Mouse (Mus musculus) testis, adult 2 months (tissue): Measurements from ENCODE around the gene Rprm.

ENCODE experiments used
- CTCF ChIP-seq: fragments of 200-500 bp; IDR thresholded peaks from 2 replicates; pipeline ENCODE4 v1.5.1; 2012; ENCODE audit warnings: low read depth, mild to moderate bottlenecking, inconsistent platforms, low read length, moderate library complexity; ENCODE audit not compliant: control insufficient read depth, insufficient read depth, insufficient replicate concordance
- POLR2A ChIP-seq: fragments of 200-500 bp; IDR thresholded peaks from 2 replicates; pipeline ENCODE4 v1.6.1; 2012; ENCODE audit warnings: low read depth, mild to moderate bottlenecking, inconsistent platforms, low read length, moderate library complexity; ENCODE audit not compliant: control insufficient read depth

DNA sequence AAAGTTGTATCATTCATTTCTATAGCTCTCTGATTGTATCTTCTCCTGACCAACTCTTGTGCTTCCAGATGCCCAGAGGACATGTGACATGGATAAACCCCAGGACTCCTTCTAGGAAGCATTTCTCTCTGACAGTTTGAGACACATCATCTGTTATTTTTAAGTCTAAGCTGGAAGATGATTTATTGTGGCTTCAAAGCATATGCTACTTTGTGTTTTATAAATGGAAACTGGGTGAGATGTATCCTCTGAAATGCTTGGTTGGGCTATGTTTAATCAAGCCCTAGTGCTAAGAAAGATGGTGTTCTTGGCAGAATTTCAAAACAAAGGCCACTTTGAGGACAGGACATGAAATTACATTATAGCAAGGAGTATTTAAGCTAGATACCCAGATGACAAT is 24.3 kb downstream of the Rprm start:
- TF ChIP-seq CTCF (no peak), POLR2A (no peak)
